Mouse (Mus musculus) embryo, embryonic 11.5 days (tissue): ENCODE measurements at regions not wholly inside any gene's neighbourhood (a gene's known extent, or its start where the extent isn't known, plus 50 kb on each side); places are given as distances from the start of the nearest gene placed in this dataset.
A peak's percentile ranks its signal among the peaks of the same experiment; 100 is the strongest.

Experiments
- DNase-seq: peaks from one replicate; pipeline ENCODE4 v3.0.0-alpha.2; 2012; ENCODE audit warnings: low read depth, low spot score

DNA sequence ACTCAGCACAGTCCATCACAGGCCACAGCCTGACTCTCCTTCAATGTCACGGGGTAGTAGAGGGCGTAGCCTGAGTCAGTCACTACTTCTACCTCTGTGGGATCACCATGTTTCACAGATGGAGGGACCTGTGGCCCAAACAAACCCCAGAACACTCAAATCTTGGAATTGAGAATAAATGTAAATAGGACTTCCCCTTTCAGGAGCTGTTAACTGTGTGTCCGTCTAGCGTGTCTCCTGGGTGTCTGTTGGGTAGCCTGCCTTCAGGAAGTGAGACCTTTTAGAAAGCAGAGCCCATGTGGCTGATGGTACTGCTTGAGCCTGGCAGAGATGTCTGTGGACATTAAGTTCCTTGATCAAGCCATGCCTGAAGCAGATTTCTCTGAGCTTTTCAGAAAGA lies 87.4 kb upstream of the Smim23 start:
- no peak for DNase-seq

DNA sequence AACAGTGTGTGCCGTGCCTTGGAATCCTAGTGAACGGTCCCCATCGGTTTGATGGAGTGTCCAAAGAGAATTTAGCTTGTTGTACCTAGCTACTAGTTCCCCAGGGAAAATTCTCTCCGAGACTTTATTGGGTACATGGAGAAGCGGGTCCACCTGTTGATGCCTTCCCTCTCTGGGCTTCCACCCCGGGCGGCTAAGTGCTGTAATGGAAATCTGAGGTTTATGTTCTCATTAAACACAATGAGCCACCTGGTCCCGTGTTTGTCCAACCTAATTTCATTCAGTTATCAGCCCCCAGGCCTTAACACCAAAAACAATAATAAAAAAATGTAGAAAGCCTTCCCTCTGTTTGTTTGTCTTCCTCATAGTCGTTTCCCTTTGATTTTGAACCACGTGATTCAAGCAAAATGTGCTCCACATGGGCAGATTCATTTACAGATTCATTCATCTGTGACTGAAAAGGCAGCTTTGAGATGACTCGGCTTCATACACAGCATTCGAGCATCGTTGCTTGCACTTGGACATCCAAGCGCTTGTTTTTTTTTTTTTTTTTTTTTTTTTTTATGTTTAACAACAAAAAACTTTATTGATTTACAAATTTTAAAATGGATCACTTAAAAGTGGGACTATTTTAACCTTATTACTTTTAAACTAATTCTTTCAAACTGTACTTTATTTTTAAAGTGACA lies 84.5 kb upstream of the Smim23 start:
- DNase-seq = no peak

DNA sequence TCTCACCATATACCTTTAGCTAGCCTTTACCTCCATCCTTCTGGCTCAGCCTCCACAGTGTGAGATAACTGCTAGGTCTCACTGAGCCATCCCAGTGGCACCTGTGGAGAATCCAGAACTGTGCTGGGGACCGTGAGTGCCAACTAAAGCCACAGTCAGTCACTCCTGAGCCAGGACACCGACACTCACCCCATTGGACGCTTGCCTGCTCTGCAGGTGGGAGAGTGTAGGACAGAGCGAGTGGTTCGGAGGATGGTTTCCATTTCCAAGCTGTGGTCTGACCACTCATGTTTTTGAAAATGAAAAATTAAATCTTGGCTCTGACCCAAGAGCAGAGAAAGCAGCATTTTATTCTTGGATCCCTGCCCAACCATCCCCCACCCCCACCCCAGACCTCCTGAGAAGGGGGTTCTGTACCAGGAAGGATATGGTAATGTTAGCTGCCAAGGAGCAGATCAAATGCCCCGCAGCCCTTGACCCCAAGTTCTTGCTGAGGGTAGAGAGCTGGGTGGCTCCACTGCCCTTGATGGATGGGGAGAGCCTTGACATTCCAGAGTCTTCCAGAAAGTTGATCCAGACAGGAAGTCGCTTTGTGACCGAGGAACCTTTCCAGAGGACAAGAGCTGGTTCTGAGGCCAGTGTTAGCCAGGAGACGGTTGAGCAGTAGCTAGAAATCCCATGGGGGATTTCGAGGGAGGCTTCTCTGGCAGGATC lies 83.3 kb upstream of the Smim23 start:
- no peak for DNase-seq

- DNase-seq = no peak
Observed at GRCm38 (mm10) chr11:32903970-32904369, 79.6 kb upstream of the Smim23 start.

GRCm38 (mm10) chr11:32903389-32903788 lies 79.0 kb upstream of the Smim23 start:
- no peak for DNase-seq

- no peak for DNase-seq
Observed at GRCm38 (mm10) chr11:32902923-32903322, 78.5 kb upstream of the Smim23 start.

DNA sequence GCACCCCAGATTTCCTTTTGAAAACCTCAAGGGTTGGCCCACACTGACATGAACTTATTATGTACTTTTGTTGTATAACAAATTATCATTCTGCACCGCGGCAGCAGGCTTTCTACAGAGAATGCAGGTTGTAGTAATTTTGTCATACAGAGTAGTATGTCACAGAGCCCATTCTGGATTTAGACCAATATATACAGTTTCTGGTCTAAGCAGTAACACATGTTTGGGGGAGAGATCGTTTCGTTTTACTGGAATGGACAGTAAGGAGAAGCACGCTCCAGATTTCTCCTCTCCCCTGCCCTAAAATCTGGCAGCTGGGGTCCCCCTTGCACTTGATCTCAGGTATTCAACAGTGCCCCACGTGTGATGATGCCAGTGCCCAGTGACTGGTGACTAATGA lies 76.0 kb upstream of the Smim23 start:
- no peak for DNase-seq

DNA sequence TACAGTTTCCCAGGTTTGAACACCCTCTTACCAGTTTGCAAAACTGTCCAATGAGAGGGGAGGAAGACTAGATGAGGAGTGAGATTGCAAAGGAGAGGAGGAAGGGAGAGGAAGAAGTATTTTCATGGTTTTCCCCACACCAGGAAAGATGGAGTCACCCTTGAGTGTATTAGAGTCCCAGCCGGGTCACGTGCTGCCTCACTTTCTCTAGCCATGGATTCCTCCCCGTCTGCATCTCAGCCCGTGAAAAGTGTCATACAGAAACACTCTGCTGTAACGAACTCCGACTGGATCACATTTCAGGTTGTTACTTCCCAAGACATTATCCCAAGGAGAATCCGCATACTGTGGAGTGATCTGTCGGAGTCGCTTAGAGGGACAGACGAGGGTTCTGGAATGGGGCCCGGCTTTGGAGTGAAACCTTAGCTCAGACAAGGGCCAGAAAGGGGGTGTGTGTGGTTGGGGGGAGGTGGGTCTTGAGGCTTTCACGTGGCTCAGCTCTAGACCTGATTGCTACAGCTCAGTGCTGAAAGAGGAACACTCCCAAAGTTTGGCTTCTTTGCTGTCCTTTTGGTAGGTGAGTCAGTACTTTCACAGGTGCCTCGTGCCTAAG lies 75.3 kb upstream of the Smim23 start:
- DNase-seq = no peak

DNA sequence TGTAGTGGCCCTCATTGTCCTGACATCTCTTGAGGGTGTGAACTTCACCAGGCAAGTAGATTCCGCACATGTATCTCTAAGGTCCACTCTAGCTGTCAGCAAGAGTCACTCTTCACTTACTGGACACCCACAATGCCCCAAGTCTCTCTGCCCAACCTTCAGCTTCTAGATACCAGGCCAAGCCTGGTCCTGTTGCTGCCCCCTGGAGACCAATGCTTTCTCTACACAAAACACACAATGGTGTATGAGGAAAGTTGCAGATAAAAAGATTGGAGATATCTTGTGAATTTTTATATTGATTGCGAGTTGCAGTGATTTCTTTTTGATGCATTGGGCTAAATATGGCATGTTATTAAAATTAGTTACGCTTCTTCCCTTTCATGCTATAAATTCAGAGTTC lies 71.0 kb upstream of the Smim23 start:
- DNase-seq = no peak

DNA sequence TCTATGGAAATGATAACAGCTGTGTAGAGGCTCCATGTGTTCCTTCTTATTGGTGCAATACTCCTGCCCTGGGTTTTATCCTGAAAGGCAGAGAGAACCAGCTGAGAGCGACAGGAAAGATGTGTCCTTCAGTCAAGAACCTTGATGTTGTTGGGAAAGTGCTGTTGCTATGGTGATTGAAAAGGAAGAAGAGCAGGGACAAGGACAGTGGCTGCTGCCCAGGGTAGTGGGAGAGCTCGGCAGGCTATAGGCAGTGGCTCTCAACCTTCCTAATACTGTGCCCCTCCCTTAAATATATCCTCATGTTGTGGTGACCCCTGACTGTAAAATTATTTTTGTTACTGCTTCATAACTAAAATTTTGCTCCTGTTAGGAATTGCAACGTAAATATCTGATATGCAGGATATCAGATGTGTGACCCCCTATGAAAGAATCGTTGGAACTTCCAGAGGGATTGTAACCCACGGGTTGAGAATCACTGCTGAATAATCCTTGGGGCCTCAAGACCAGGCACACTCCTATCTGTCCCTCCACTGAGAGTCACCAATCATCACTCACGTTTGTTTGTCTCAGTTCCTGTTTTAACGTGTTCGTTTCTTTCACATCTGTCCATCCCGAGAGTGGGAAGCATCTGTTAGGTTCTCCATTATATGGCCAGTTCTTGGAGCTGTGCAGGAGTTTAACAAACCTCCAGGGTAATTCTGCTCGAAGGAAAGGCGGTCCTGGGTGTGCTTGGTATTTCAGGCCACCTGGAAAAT lies 68.9 kb upstream of the Smim23 start:
- no peak for DNase-seq

GRCm38 (mm10) chr11:32892496-32892895 lies 68.1 kb upstream of the Smim23 start:
- DNase-seq = no peak

DNA sequence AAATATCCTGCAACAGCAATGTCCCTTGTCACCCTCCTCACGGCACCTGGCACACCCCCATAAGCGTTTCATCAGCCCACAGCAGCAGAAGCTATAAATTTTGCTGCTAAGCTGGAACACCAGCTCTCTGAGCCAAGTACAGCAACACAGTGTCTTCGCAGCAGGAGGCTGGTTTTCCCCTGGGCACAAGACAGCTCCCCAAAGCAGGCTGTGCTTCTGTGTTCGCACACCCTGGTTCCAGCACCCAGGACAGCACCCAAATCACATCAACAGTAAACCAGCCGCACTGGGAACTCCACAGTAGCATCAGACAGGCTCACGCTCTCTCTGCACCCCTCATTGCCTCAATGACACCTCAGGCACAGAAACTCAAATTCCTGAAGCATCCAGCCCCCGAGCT lies 64.8 kb upstream of the Smim23 start:
- peak; percentile 23 for DNase-seq

GRCm38 (mm10) chr11:32884744-32885143 lies 60.3 kb upstream of the Smim23 start:
- DNase-seq = no peak

GRCm38 (mm10) chr11:32883062-32883852 lies 58.9 kb upstream of the Smim23 start:
- peak; percentile 32 for DNase-seq

DNA sequence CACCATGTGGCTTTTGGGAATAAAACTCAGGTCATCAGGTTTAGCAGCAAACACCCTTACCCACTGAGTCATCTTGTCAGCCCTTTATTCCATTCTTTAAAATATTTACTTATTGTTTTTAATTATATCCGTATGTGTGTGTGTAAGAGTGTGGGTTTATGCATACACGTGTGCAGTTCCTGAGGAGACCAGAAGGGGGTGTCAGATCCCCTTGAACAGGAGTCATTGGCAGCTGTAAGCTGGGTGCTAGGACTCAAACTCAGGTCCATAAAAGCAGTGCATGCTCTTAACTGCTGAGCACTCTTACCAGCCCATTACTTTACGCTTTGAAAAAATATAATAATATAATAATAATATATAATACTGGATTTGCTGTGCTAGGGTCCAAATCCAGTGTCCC lies 54.6 kb upstream of the Smim23 start:
- no peak for DNase-seq
